ENCODE assay signal across 28 mouse cellular contexts in genomic region chr13:10053301-10053889, GRCm38 (mm10).
DNase-seq lines count a peak whose midpoint lies in the region; ATAC-seq and TF ChIP-seq lines count a peak whose summit lies in the region.
"Had no signal": no experiment of that assay in that cellular context is flagged by ENCODE, and none has a peak within 500 bp of the region (broad histone marks: within the 10 kb centered on the region; RNA-seq: fewer than 3 reads in every experiment).

No protein-coding gene starts in this region.

- WGBS in forebrain, embryonic 14.5 days: 82% methylated on average over 8 of the region's 8 CpGs
- WGBS in forebrain, embryonic 12.5 days: 91% methylated on average over 8 of the region's 8 CpGs
- WGBS in forebrain, embryonic 16.5 days: 63% methylated on average over 8 of the region's 8 CpGs
- WGBS in limb, embryonic 10.5 days: 92% methylated on average over 8 of the region's 8 CpGs

- no peak for TF ChIP-seq CTCF in MEL (IDR thresholded peaks at IDR 0.05 in 2 of 3, conservative IDR thresholded peaks at IDR 0.05 in 1 of 3; ENCODE audit: control insufficient read depth in 1 of 3, insufficient read depth in 1 of 3, low read depth in 2 of 3, low read length in 3 of 3, poor library complexity in 1 of 3, severe bottlenecking in 1 of 3)

- no peaks in the 10 kb centered on the region for H3K36me3 ChIP-seq in forebrain, embryonic 14.5 days (ENCODE audit: control insufficient read depth, insufficient read depth, low read length)
- H3K36me3 ChIP-seq in forebrain, embryonic 12.5 days (replicated peaks): no peaks in the 10 kb centered on the region
- H3K36me3 ChIP-seq in MEL (ENCODE audit: control insufficient read depth in 1 of 2, insufficient read depth in 2 of 2, low read length in 2 of 2): peaks cover 0 to 14% of the 10 kb centered on the region in 2 experiments; a peak in 2 of 4 replicates
- H3K36me3 ChIP-seq in forebrain, embryonic 16.5 days (ENCODE audit: control insufficient read depth, insufficient read depth): no peaks in the 10 kb centered on the region
- H3K36me3 ChIP-seq in limb, embryonic 10.5 days: no peaks in the 10 kb centered on the region
- H3K36me3 ChIP-seq: G1E; hindbrain, embryonic 10.5 days; kidney, embryonic 15.5 days had no signal

- TF ChIP-seq EP300 in MEL (IDR thresholded peaks at IDR 0.05; ENCODE audit: low read depth in 1 of 2, low read length in 2 of 2): no peak

- no peaks in the 10 kb centered on the region for H3K27me3 ChIP-seq in forebrain, embryonic 14.5 days (replicated peaks; ENCODE audit: control insufficient read depth, insufficient read depth, low read length)
- H3K27me3 ChIP-seq in forebrain, embryonic 12.5 days: no peaks in the 10 kb centered on the region
- H3K27me3 ChIP-seq in MEL (ENCODE audit: control insufficient read depth in 1 of 2, insufficient read depth in 2 of 2, low read length in 2 of 2): no peaks in the 10 kb centered on the region
- no peaks in the 10 kb centered on the region for H3K27me3 ChIP-seq in forebrain, embryonic 16.5 days (replicated peaks; ENCODE audit: control insufficient read depth, insufficient read depth, low read length)
- H3K27me3 ChIP-seq in limb, embryonic 10.5 days (ENCODE audit: low read depth, poor library complexity, severe bottlenecking): no peaks in the 10 kb centered on the region
- H3K27me3 ChIP-seq: kidney, embryonic 15.5 days had no signal

- peak; percentile 50; the same call in 1 of the 2 replicates for ATAC-seq in forebrain, embryonic 14.5 days
- no peak for ATAC-seq in forebrain, embryonic 12.5 days (ENCODE audit: low FRiP score)
- peak; percentile 72 for ATAC-seq in forebrain, embryonic 16.5 days
- ATAC-seq: hindbrain, embryonic 16.5 days; midbrain, embryonic 16.5 days; Patski had no signal

- TF ChIP-seq RAD21 in MEL (IDR thresholded peaks at IDR 0.05; ENCODE audit: low read depth, low read length): no peak

- H3K9me3 ChIP-seq in forebrain, embryonic 14.5 days (replicated peaks; ENCODE audit: control insufficient read depth, low read length): no peaks in the 10 kb centered on the region
- H3K9me3 ChIP-seq in forebrain, embryonic 12.5 days: no peaks in the 10 kb centered on the region
- no peaks in the 10 kb centered on the region for H3K9me3 ChIP-seq in MEL (replicated peaks; ENCODE audit: insufficient read depth, low read length)
- no peaks in the 10 kb centered on the region for H3K9me3 ChIP-seq in forebrain, embryonic 16.5 days (ENCODE audit: control insufficient read depth, low read length)
- H3K9me3 ChIP-seq in limb, embryonic 10.5 days (replicated peaks): no peaks in the 10 kb centered on the region
- H3K9me3 ChIP-seq: G1E; hindbrain, embryonic 10.5 days; kidney, embryonic 15.5 days had no signal

- intact Hi-C loops in left cerebral cortex, postnatal 10 days (cut with DNase I): no loop called here
- intact Hi-C loops in left cerebral cortex, postnatal 4 days (cut with DNase I): no loop called here

- H3K9ac ChIP-seq in forebrain, embryonic 14.5 days (ENCODE audit: low read length): no peak overlapping the region
- H3K9ac ChIP-seq in forebrain, embryonic 12.5 days: no peak overlapping the region
- H3K9ac ChIP-seq in MEL (ENCODE audit: control insufficient read depth, low read depth, low read length, poor library complexity, severe bottlenecking): no peak overlapping the region
- H3K9ac ChIP-seq in forebrain, embryonic 16.5 days (replicated peaks; ENCODE audit: low read depth, low read length): no peak overlapping the region
- H3K9ac ChIP-seq: kidney, embryonic 15.5 days; liver, embryonic 14.5 days had no signal

- no peaks in the 10 kb centered on the region for H3K4me1 ChIP-seq in forebrain, embryonic 14.5 days (ENCODE audit: control insufficient read depth, insufficient read depth, low read length)
- H3K4me1 ChIP-seq in forebrain, embryonic 12.5 days: no peaks in the 10 kb centered on the region
- peaks cover 7% of the 10 kb centered on the region in 2 experiments; a peak in 3 of 4 replicates for H3K4me1 ChIP-seq in MEL (ENCODE audit: control insufficient read depth in 1 of 2, insufficient read depth in 2 of 2, low read length in 2 of 2)
- H3K4me1 ChIP-seq in forebrain, embryonic 16.5 days (replicated peaks; ENCODE audit: control insufficient read depth, insufficient read depth, low read length): 0 out of 2 replicates have a peak, but pooled peaks cover 2% of the 10 kb centered on the region
- H3K4me1 ChIP-seq in limb, embryonic 10.5 days: no peaks in the 10 kb centered on the region
- H3K4me1 ChIP-seq: hindbrain, embryonic 10.5 days; kidney, embryonic 15.5 days had no signal

- H3K4me2 ChIP-seq in forebrain, embryonic 14.5 days (ENCODE audit: low read length): no peak overlapping the region
- H3K4me2 ChIP-seq in forebrain, embryonic 12.5 days: no peak overlapping the region
- H3K4me2 ChIP-seq in forebrain, embryonic 16.5 days (ENCODE audit: low read length): no peak overlapping the region
- H3K4me2 ChIP-seq: kidney, embryonic 15.5 days had no signal

- no peak overlapping the region for H3K27ac ChIP-seq in forebrain, embryonic 14.5 days (ENCODE audit: low read depth, low read length)
- H3K27ac ChIP-seq in forebrain, embryonic 12.5 days: no peak overlapping the region
- peak overlapping the region; percentile 69 for H3K27ac ChIP-seq in MEL (ENCODE audit: control insufficient read depth, low read depth, low read length)
- H3K27ac ChIP-seq in forebrain, embryonic 16.5 days (ENCODE audit: low read length): no peak overlapping the region
- no peak overlapping the region for H3K27ac ChIP-seq in limb, embryonic 10.5 days
- H3K27ac ChIP-seq: gastrocnemius, adult 2 months; hindbrain, embryonic 10.5 days; kidney, embryonic 15.5 days; liver, embryonic 14.5 days; stomach, postnatal 0 days had no signal

- H3K4me3 ChIP-seq in forebrain, embryonic 14.5 days (ENCODE audit: low read depth, low read length): no peak overlapping the region
- H3K4me3 ChIP-seq in forebrain, embryonic 12.5 days (replicated peaks): no peak overlapping the region
- no peak overlapping the region for H3K4me3 ChIP-seq in MEL (ENCODE audit: control insufficient read depth in 1 of 2, insufficient read depth in 1 of 2, low read depth in 2 of 2, low read length in 2 of 2)
- no peak overlapping the region for H3K4me3 ChIP-seq in forebrain, embryonic 16.5 days (replicated peaks; ENCODE audit: low read length)
- no peak overlapping the region for H3K4me3 ChIP-seq in limb, embryonic 10.5 days
- H3K4me3 ChIP-seq: erythroblast, embryonic 14.5 days; gastrocnemius, adult 2 months; hindbrain, embryonic 10.5 days; kidney, embryonic 15.5 days had no signal

- no peak for TF ChIP-seq POLR2A in MEL (IDR thresholded peaks at IDR 0.05; ENCODE audit: control insufficient read depth in 1 of 2, insufficient read depth in 1 of 2, low read depth in 1 of 2, low read length in 2 of 2, poor library complexity in 1 of 2)

- DNase-seq in forebrain, embryonic 14.5 days (ENCODE audit: low spot score): peak; percentile 58
- peak; percentile 23 to 26 for DNase-seq in left cerebral cortex, postnatal 10 days (ENCODE audit: extremely low spot score in 1 of 2, low spot score in 2 of 2)
- DNase-seq in left cerebral cortex, postnatal 4 days: no peak
- DNase-seq in MEL (ENCODE audit: low read depth, low spot score): no peak
- no peak for DNase-seq in limb, embryonic 10.5 days (ENCODE audit: low spot score)
- DNase-seq in lung, postnatal 10 days: no peak
- DNase-seq: adrenal gland, postnatal 10 days; cerebellum, adult 2 months; cerebellum, postnatal 14 days; gastrocnemius, adult 2 months; gastrocnemius, postnatal 36 days; heart, postnatal 14 days; kidney, adult 18-20 months; kidney, postnatal 25 days; liver; lung, adult 2 months; lung, postnatal 14 days had no signal

- no peaks in the 10 kb centered on the region for H3K79me2 ChIP-seq in MEL (ENCODE audit: control insufficient read depth, insufficient read depth, low read length, poor library complexity)

TF ChIP-seq in MEL, 35 proteins besides CTCF, POLR2A, EP300 and RAD21:
- no peak for TF ChIP-seq ZKSCAN1 (IDR thresholded peaks at IDR 0.05; ENCODE audit: low read depth, low read length)
- no peak for TF ChIP-seq MYB (IDR thresholded peaks at IDR 0.05; ENCODE audit: low read depth, low read length)
- TF ChIP-seq MYC (IDR thresholded peaks at IDR 0.05; ENCODE audit: low read depth, low read length): no peak
- no peak for TF ChIP-seq NRF1 (IDR thresholded peaks at IDR 0.05; ENCODE audit: insufficient read depth, low read depth, low read length, poor library complexity, severe bottlenecking)
- no peak for TF ChIP-seq HCFC1 (IDR thresholded peaks at IDR 0.05; ENCODE audit: low read depth, low read length)
- no peak for TF ChIP-seq JUND (IDR thresholded peaks at IDR 0.05; ENCODE audit: low read depth, low read length)
- no peak for TF ChIP-seq ELF1 (IDR thresholded peaks at IDR 0.05; ENCODE audit: low read depth, low read length)
- TF ChIP-seq E2F4 (IDR thresholded peaks at IDR 0.05; ENCODE audit: borderline replicate concordance, low read depth, low read length): no peak
- TF ChIP-seq SIN3A (IDR thresholded peaks at IDR 0.05; ENCODE audit: low read length): no peak
- TF ChIP-seq USF2 (IDR thresholded peaks at IDR 0.05; ENCODE audit: borderline replicate concordance in 1 of 2, insufficient read depth in 1 of 2, low read depth in 1 of 2, low read length in 2 of 2): no peak
- TF ChIP-seq ETS1 (IDR thresholded peaks at IDR 0.05; ENCODE audit: low read depth, low read length): no peak
- TF ChIP-seq UBTF (IDR thresholded peaks at IDR 0.05; ENCODE audit: borderline replicate concordance, insufficient read depth, low read depth, low read length): no peak
- no peak for TF ChIP-seq ZNF384 (IDR thresholded peaks at IDR 0.05; ENCODE audit: low read depth, low read length)
- TF ChIP-seq MEF2A (IDR thresholded peaks at IDR 0.05; ENCODE audit: extremely low read depth, insufficient replicate concordance, low read depth, low read length, poor library complexity, severe bottlenecking): no peak
- TF ChIP-seq USF1 (IDR thresholded peaks at IDR 0.05; ENCODE audit: low read depth, low read length): no peak
- TF ChIP-seq GABPA (IDR thresholded peaks at IDR 0.05; ENCODE audit: low read depth, low read length): no peak
- TF ChIP-seq POLR2AphosphoS2 (IDR thresholded peaks at IDR 0.05; ENCODE audit: low read length): no peak
- TF ChIP-seq MAFK (IDR thresholded peaks at IDR 0.05; ENCODE audit: borderline replicate concordance, low read depth, low read length): no peak
- no peak for TF ChIP-seq BHLHE40 (IDR thresholded peaks at IDR 0.05; ENCODE audit: borderline replicate concordance, low read depth, low read length)
- no peak for TF ChIP-seq RCOR1 (IDR thresholded peaks at IDR 0.05; ENCODE audit: low read depth, low read length)

Comparison
In these comparisons a context has a peak if more than half of its experiments do, and no peak if none do; other contexts are left out.
1. DNase-seq: peak in forebrain, embryonic 14.5 days (single experiment) and left cerebral cortex, postnatal 10 days (2 of 2); none in left cerebral cortex, postnatal 4 days (single experiment), MEL (single experiment), limb, embryonic 10.5 days (single experiment) and lung, postnatal 10 days (single experiment).